Mouse (Mus musculus): ENCODE data around the gene Allc.

Gene Allc

GRCm38 (mm10) chr12:28582423-28582822 is at the start of gene Allc:
Allc (minus strand) TSS chr12:28582523.
- DNase-seq (ENCODE audit: low read depth, low spot score), result no peak

- no peak for DNase-seq (ENCODE audit: low read depth, low spot score)
These were observed 46.1 kb upstream of the Allc start for GRCm38 (mm10) chr12:28628436-28628835.

- no peak for DNase-seq (ENCODE audit: low read depth, low spot score)
These were observed 44.8 kb upstream of the Allc start for GRCm38 (mm10) chr12:28627092-28627491.

GRCm38 (mm10) chr12:28625407-28625806 is 43.1 kb upstream of the Allc start:
- no peak for DNase-seq (ENCODE audit: low read depth, low spot score)

- DNase-seq (ENCODE audit: low read depth, low spot score), result no peak
These were observed 41.9 kb upstream of the Allc start for GRCm38 (mm10) chr12:28624251-28624650.

GRCm38 (mm10) chr12:28623195-28623594 is 40.9 kb upstream of the Allc start, which contains the start of gene Colec11:
Colec11 (minus strand) TSS chr12:28623377.
- DNase-seq (ENCODE audit: low read depth, low spot score), result no peak

GRCm38 (mm10) chr12:28622641-28623040 is 40.3 kb upstream of the Allc start:
- DNase-seq (ENCODE audit: low read depth, low spot score), result no peak

- no peak for DNase-seq (ENCODE audit: low read depth, low spot score)
These were observed 39.8 kb upstream of the Allc start for GRCm38 (mm10) chr12:28622167-28622532.

- no peak for DNase-seq (ENCODE audit: low read depth, low spot score)
These were observed 39.3 kb upstream of the Allc start for GRCm38 (mm10) chr12:28621451-28622166.

- no peak for DNase-seq (ENCODE audit: low read depth, low spot score)
These were observed 35.0 kb upstream of the Allc start for GRCm38 (mm10) chr12:28617297-28617696.

GRCm38 (mm10) chr12:28614401-28614800 is 32.1 kb upstream of the Allc start:
- no peak for DNase-seq (ENCODE audit: low read depth, low spot score)

GRCm38 (mm10) chr12:28612391-28612790 is 30.1 kb upstream of the Allc start:
- DNase-seq (ENCODE audit: low read depth, low spot score), result no peak

- DNase-seq (ENCODE audit: low read depth, low spot score), result no peak
These were observed 25.4 kb upstream of the Allc start for GRCm38 (mm10) chr12:28607546-28608305.

GRCm38 (mm10) chr12:28603494-28603893 is 21.2 kb upstream of the Allc start:
- no peak for DNase-seq (ENCODE audit: low read depth, low spot score)

- DNase-seq (ENCODE audit: low read depth, low spot score), result no peak
These were observed 19.9 kb upstream of the Allc start for GRCm38 (mm10) chr12:28602259-28602658.

GRCm38 (mm10) chr12:28598526-28598991 is 16.2 kb upstream of the Allc start:
- no peak for DNase-seq (ENCODE audit: low read depth, low spot score)

- DNase-seq (ENCODE audit: low read depth, low spot score), result no peak
These were observed 15.8 kb upstream of the Allc start for GRCm38 (mm10) chr12:28598110-28598509.

- DNase-seq (ENCODE audit: low read depth, low spot score), result no peak
These were observed 15.4 kb upstream of the Allc start for GRCm38 (mm10) chr12:28597699-28598098.

- DNase-seq (ENCODE audit: low read depth, low spot score), result no peak
These were observed 14.5 kb upstream of the Allc start for GRCm38 (mm10) chr12:28596851-28597250.

GRCm38 (mm10) chr12:28590428-28590827 is 8.1 kb upstream of the Allc start:
- DNase-seq (ENCODE audit: low read depth, low spot score), result no peak

- peak; percentile 86 for DNase-seq (ENCODE audit: low read depth, low spot score)
These were observed 7.0 kb upstream of the Allc start for GRCm38 (mm10) chr12:28589090-28589868.

GRCm38 (mm10) chr12:28587949-28588348 is 5.6 kb upstream of the Allc start:
- DNase-seq (ENCODE audit: low read depth, low spot score), result no peak

All from 3T3-L1 (cell line).